Mouse (Mus musculus) hindbrain, embryonic 16.5 days (tissue): ENCODE data around the gene Cyp1b1. TPM values are rescaled to one million over a fixed set of nuclear protein-coding genes. Genes with fewer than 3 reads are reported as not detected.

ENCODE experiments used
- ATAC-seq: fragments of 200-750 bp; cut with Nextera tagmentation; 2 replicates; pipeline ENCODE4 v1.8.0; 2017; ENCODE audit warnings: moderate TSS enrichment, moderate library complexity
- H3K27ac ChIP-seq: fragments of 300-500 bp; sonication (generic); 2 replicates; pipeline ENCODE4 v1.5.1; 2014; ENCODE audit warnings: low read depth, mild to moderate bottlenecking, control low read depth, low read length, moderate library complexity
- H3K27me3 ChIP-seq: fragments of 300-500 bp; sonication (generic); replicated peaks from 2 replicates; pipeline ENCODE4 v1.6.1; 2014; ENCODE audit warnings: low read length; ENCODE audit not compliant: control insufficient read depth, insufficient read depth
- H3K36me3 ChIP-seq: fragments of 300-500 bp; sonication (generic); 2 replicates; pipeline ENCODE4 v1.6.1; 2014; ENCODE audit warnings: mild to moderate bottlenecking, low read length, moderate library complexity, mixed read lengths; ENCODE audit not compliant: control insufficient read depth, insufficient read depth
- H3K4me1 ChIP-seq: fragments of 300-500 bp; sonication (generic); 2 replicates; pipeline ENCODE4 v1.6.1; 2014; ENCODE audit warnings: low read depth, low read length; ENCODE audit not compliant: control insufficient read depth, insufficient read depth
- H3K4me2 ChIP-seq: fragments of 300-500 bp; sonication (generic); 2 replicates; pipeline ENCODE4 v1.6.1; 2014; ENCODE audit warnings: mild to moderate bottlenecking, low read length, control low read depth, moderate library complexity
- H3K4me3 ChIP-seq: fragments of 300-500 bp; sonication (generic); 2 replicates; pipeline ENCODE4 v1.5.1; 2014; ENCODE audit warnings: mild to moderate bottlenecking, low read length, control low read depth, moderate library complexity
- H3K9ac ChIP-seq: fragments of 300-500 bp; sonication (generic); 2 replicates; pipeline ENCODE4 v1.6.1; 2014; ENCODE audit warnings: low read depth, mild to moderate bottlenecking, control low read depth, low read length, moderate library complexity
- H3K9me3 ChIP-seq: fragments of 300-500 bp; sonication (generic); 2 replicates; pipeline ENCODE4 v1.6.1; 2014; ENCODE audit warnings: mild to moderate bottlenecking, low read length, moderate library complexity; ENCODE audit not compliant: control insufficient read depth
- WGBS: fragments of 180-500 bp; shearing (Covaris S2); extraction: QIAGEN DNeasy Blood & Tissue Kit; methylation state at CpG from one replicate; pipeline ENCODE4 v1.1.7; 2014; 5-methylcytosine and 5-hydroxymethylcytosine counted together
- polyA plus RNA-seq: library from polyadenylated mRNA; unstranded; fragments of >200 nt; fragmentation: Nextera tagmentation; extraction: Ambion mirVana; gene quantifications from 2 replicates; pipeline ENCODE4 v1.2.1, GENCODE M21; 2015

The Cyp1b1 gene
- polyA plus RNA-seq, 1 experiment from 2014 or later: 7.3 TPM

DNA sequence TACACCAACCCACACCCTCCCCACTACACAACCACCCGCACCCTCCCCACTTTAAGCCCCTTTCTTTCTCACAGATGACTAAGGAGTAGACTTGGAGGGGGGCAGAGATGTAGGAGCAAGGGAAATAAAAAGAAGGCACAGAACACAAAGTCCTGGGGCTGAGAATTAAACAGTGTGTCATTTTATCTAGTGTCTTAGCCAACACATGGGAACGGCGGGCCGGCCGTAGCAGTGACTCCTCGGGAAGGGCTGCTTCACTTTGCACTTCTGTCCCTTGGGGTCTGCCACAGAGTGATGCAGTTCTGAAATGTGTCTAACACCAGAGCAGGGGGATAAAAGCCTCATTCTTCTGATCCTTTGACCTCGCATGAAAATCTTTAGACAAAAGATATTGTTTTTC, 5.8 kb upstream of the Cyp1b1 start:
- Histone ChIP-seq H3K27ac (no peak overlapping the region), H3K36me3 (no peaks in the 10 kb centered on the region), H3K9me3 (no peaks in the 10 kb centered on the region), H3K4me1 (no peaks in the 10 kb centered on the region; the same call in 1 of the 2 replicates), H3K4me2 (no peak overlapping the region), H3K9ac (no peak overlapping the region), H3K27me3 (no peaks in the 10 kb centered on the region), H3K4me3 (no peak overlapping the region)
- ATAC-seq: no peak
- WGBS: 78% methylated on average over 7 of the region's 7 CpGs

DNA sequence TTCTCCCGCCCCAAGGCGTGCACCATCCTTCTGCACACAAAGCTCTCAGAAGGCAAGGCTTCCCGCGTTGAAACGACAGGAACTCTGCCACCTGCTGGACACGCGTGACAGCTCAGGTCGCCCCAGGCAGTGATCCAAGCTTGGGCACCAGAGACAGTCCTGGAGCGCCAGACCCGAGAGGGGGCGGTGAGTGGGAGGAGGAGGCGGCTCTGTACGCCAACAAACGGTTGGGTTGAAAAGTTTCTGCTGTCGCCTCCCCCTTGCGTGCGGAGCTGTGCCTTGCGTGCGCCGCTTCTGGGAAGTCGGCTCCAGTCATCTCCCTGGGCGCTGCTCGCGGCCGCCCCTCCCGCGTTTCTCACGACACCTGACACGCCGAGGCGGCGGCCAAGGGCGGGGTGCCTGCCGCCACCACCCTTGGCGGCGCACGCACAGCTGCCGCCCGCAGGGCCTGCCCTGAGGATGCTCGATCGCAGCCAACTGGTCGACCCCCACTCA, 835 bp upstream of the Cyp1b1 start:
- no peak overlapping the region for H3K27ac ChIP-seq
- peak overlapping the region; percentile 49 for H3K4me3 ChIP-seq
- peaks cover 24% of the 10 kb centered on the region for H3K4me1 ChIP-seq
- H3K27me3 ChIP-seq: peaks cover 24% of the 10 kb centered on the region
- WGBS: under 1% methylated on average over 42 of the region's 42 CpGs
- ATAC-seq: peak; percentile 87
- no peaks in the 10 kb centered on the region for H3K36me3 ChIP-seq
- H3K4me2 ChIP-seq: peak overlapping the region; percentile 96
- peak overlapping the region; percentile 67 for H3K9ac ChIP-seq
- H3K9me3 ChIP-seq: no peaks in the 10 kb centered on the region

DNA sequence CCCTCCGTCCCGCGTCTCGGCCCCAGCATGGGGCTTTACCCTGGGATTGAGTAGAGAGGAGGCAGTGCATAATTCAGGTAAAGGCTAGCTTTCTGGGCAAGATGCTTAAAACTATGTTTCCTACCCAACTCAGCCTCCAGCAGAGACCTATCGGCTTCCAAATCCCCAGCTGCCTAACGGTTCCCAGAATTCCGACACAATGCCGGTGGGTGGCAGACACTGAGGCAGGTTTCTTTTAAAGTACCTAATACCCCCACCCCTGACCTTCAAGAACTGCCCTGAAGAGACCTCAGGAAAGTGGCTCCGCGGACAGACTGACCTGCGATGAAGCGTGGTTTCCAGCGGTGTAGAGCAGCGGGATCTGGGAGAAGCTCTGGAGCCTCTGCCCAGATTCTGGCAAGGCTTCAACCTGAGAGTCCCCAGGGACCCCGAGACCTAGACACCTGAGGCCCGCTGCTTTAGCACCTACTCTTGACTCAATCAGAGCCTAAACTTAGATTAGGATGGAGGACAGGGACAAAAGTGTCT, 429 bp downstream of the Cyp1b1 start:
- Histone ChIP-seq H3K9me3 (no peaks in the 10 kb centered on the region), H3K4me1 (peaks cover 24% of the 10 kb centered on the region), H3K36me3 (no peaks in the 10 kb centered on the region), H3K9ac (no peak overlapping the region; the same call in 1 of the 2 replicates), H3K27ac (no peak overlapping the region), H3K4me2 (peak overlapping the region; percentile 96), H3K4me3 (peak overlapping the region; percentile 49), H3K27me3 (peaks cover 33% of the 10 kb centered on the region)
- WGBS: under 1% methylated on average over 16 of the region's 16 CpGs
- ATAC-seq: no peak

DNA sequence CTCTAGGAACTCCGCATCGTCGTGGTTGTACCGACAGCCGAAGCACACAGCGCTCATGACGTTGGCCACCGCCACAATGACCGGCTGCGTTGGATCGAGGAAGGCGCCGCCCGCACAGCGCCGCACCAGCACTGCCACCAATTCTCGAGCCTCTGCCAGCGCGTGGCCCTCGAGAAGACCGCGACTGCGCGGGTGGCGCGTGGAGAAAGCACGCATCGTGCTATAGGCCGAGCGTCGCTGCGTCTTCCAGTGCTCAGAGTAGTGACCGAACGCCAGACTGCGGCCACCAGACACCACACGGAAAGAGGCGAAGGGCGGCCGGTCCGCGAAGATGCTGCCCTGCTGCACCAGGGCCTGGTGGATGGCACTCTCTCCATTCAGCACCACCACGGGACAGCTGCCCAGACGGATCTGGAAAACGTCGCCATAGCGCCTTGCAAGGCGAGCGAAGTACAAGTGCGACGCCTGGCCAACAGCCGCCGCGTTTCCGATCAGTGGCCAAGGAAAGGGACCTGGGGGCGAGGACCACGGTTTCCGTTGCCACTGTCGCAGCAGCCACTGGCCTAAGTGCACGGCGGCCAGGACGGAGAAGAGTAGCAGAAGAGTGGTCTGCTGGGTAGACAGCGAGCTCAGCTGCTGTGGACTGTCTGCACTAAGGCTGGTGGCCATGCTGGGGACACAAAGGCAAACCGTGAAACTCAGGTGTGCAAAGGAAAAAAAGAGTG, 1.1 kb downstream of the Cyp1b1 start:
- Histone ChIP-seq H3K9me3 (no peaks in the 10 kb centered on the region), H3K4me3 (peak overlapping the region; percentile 49), H3K4me1 (peaks cover 24% of the 10 kb centered on the region), H3K36me3 (no peaks in the 10 kb centered on the region), H3K27me3 (peaks cover 37% of the 10 kb centered on the region), H3K9ac (peak overlapping the region; percentile 51), H3K4me2 (peak overlapping the region; percentile 96), H3K27ac (peak overlapping the region; percentile 34; the same call in 1 of the 2 replicates)
- ATAC-seq: peak; percentile 54
- WGBS: under 1% methylated on average over 62 of the region's 63 CpGs

DNA sequence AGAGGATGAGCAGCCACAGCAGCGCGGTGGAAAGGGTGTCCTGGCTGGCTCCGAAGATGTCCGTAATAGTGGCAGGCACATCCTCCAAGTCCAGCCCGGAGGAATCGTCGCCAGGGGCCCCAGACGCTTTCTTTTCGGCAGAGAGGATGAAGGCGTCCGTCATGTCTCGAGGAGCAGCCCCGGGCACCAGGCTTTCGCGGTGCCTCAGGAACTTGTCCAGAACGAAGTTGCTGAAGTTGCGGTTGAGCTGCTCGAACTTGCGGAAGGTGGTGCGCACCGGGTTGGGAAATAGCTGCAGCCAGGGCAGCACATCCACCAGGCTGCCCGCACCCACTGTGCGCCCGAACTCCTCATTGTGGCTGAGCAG, 1.6 kb downstream of the Cyp1b1 start:
- WGBS: 0% methylated on average over 24 of the region's 24 CpGs
- Histone ChIP-seq H3K4me3 (peak overlapping the region; percentile 49), H3K27ac (no peak overlapping the region), H3K4me1 (peaks cover 24% of the 10 kb centered on the region), H3K4me2 (peak overlapping the region; percentile 96), H3K27me3 (peaks cover 38% of the 10 kb centered on the region), H3K36me3 (no peaks in the 10 kb centered on the region), H3K9ac (peak overlapping the region; percentile 51), H3K9me3 (no peaks in the 10 kb centered on the region)
- ATAC-seq: no peak

DNA sequence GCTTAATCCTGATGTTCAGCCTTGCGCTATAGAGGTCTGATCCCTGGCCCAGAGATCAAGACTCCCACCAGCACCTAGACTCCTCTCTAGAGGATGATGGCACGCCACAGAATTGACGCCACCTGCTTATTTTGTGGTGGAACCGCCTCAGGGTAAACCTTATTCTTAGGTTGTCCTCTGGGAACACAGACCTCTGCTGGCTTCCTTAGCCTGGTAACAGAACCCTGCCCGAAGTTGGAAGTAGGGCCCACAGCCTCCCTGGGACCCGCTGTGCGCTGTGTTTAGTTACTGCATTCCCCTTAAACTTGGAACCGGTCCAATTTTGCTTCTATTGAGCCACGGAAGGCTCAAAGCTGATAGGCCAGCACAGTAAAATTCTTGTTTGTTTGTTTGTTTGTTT, 2.3 kb downstream of the Cyp1b1 start:
- Histone ChIP-seq H3K27me3 (peaks cover 41% of the 10 kb centered on the region), H3K36me3 (no peaks in the 10 kb centered on the region), H3K9ac (no peak overlapping the region), H3K27ac (no peak overlapping the region), H3K9me3 (no peaks in the 10 kb centered on the region), H3K4me2 (no peak overlapping the region), H3K4me1 (peaks cover 24% of the 10 kb centered on the region), H3K4me3 (no peak overlapping the region)
- 4% methylated on average over 9 of the region's 9 CpGs for WGBS
- no peak for ATAC-seq

DNA sequence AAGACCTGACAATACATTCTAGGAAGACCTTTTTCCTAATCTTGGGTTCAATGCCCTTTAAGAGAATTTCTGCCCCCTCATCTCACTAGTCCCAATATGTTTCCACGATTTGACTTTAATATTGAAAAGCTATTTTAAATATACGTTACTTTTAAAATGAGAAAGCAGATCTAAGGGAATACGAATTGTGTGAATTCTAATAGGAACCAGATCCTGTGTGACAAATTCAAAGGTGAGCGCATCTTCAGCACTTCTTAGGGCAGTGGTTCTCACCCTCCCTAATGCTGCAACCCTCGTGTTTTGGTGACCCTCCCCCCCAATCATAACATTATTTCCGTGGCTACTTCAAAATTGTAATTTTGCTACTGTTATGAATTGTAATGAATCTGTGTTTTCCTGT, 2.9 kb downstream of the Cyp1b1 start:
- Histone ChIP-seq H3K27ac (no peak overlapping the region), H3K4me3 (no peak overlapping the region), H3K27me3 (peaks cover 41% of the 10 kb centered on the region), H3K36me3 (no peaks in the 10 kb centered on the region), H3K9me3 (no peaks in the 10 kb centered on the region), H3K4me2 (no peak overlapping the region), H3K9ac (no peak overlapping the region), H3K4me1 (peaks cover 24% of the 10 kb centered on the region)
- 12% methylated on average over 6 of the region's 6 CpGs for WGBS
- ATAC-seq: no peak

DNA sequence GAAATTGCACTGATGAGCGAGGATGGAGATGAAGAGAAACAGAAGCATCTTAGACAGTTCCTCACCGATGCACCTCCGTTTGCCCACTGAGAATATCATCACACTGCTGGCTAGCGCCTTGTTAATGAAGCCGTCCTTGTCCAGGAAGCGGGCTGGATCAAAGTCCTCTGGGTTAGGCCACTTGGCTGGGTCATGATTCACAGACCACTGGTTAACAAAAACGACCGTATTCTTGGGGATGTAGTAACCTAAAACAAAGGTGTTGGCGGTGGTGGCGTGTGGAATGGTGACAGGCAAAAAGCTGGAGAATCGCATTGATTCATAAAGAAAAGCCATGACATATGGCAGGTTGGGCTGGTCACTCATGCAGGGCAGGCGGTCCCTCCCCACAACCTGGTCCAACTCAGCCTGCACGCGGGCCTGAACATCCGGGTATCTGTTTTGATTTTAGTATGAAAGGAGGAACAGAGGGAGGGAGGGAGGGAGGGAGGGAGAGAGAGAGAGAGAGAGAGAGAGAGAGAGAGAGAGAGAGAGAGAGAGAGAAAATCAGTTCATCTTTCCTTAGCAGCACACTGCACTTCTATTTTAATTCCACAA, 4.5 kb downstream of the Cyp1b1 start:
- no peak overlapping the region for H3K27ac ChIP-seq
- H3K4me3 ChIP-seq: no peak overlapping the region
- H3K4me2 ChIP-seq: no peak overlapping the region
- no peaks in the 10 kb centered on the region for H3K9me3 ChIP-seq
- H3K9ac ChIP-seq: no peak overlapping the region
- no peak for ATAC-seq
- no peaks in the 10 kb centered on the region for H3K36me3 ChIP-seq
- peaks cover 22% of the 10 kb centered on the region for H3K4me1 ChIP-seq
- peaks cover 41% of the 10 kb centered on the region for H3K27me3 ChIP-seq
- 10% methylated on average over 15 of the region's 15 CpGs for WGBS

DNA sequence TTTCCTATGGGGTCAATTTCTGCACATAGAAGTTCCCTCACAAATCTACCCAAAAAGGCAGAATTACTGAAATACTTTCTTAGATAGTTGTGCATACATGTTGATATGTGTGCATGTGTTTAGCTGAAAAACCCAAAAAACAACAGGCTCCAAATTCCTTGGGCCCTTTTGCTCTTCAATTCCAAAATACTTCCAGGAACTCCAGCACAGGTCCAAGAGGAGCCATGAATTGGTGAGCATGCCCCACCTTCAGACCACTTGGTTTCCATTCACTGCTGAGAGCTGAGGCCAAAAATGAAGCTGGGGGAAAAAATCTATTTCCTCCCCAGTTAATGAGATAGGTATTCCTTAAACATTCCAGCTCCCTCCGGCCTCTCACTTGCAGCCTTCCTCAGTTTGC, 5.1 kb downstream of the Cyp1b1 start:
- Histone ChIP-seq H3K27me3 (peaks cover 37% of the 10 kb centered on the region), H3K36me3 (no peaks in the 10 kb centered on the region), H3K27ac (no peak overlapping the region), H3K9me3 (no peaks in the 10 kb centered on the region), H3K4me1 (peaks cover 16% of the 10 kb centered on the region), H3K4me2 (no peak overlapping the region), H3K9ac (no peak overlapping the region), H3K4me3 (no peak overlapping the region)
- no peak for ATAC-seq
- 69% methylated on average over 1 of the region's 1 CpGs for WGBS
